Mouse (Mus musculus) ES-Bruce4 (cell line): ENCODE data around the gene Supt20.

ENCODE experiments used
- CTCF ChIP-seq: IDR thresholded peaks from one replicate; pipeline ENCODE4 v1.8.1; 2011; ENCODE audit warnings: low read depth, low read length
- EP300 ChIP-seq: IDR thresholded peaks from 2 replicates; pipeline ENCODE4 v1.6.1; 2011; ENCODE audit warnings: low read depth, low read length; ENCODE audit not compliant: insufficient read depth
- POLR2A ChIP-seq: IDR thresholded peaks from one replicate; pipeline ENCODE4 v1.8.1; 2011; ENCODE audit warnings: low read length; ENCODE audit not compliant: insufficient read depth

- no peak for TF ChIP-seq CTCF
- TF ChIP-seq POLR2A = no peak
- TF ChIP-seq EP300 = no peak
Observed at GRCm38 (mm10) chr3:54676818-54677217, 15.8 kb upstream of the Supt20 start.
